Mouse (Mus musculus) NIH3T3 (cell line): ENCODE measurements around the gene Kncn.

Experiments used
- DNase-seq: peaks from one replicate; pipeline ENCODE4 v3.0.0-alpha.2; 2012; ENCODE audit warnings: low read depth

Kncn gene

GRCm38 (mm10) chr4:115937061-115937976, 53.1 kb downstream of the Kncn start:
- no peak for DNase-seq

- DNase-seq: no peak
Observed at GRCm38 (mm10) chr4:115938276-115939160, 54.3 kb downstream of the Kncn start.
